ENCODE assay signal across 10 mouse cellular contexts in genomic region chr2:157487733-157488175, GRCm38 (mm10).
DNase-seq lines count a peak whose midpoint lies in the region; ATAC-seq lines count a peak whose summit lies in the region.
"Had no signal": no experiment of that assay in that cellular context is flagged by ENCODE, and none has a peak within 500 bp of the region (broad histone marks: within the 10 kb centered on the region; RNA-seq: fewer than 3 reads in every experiment).

No protein-coding gene starts in this region.

- H3K4me2 ChIP-seq in embryonic facial prominence, embryonic 11.5 days (ENCODE audit: low read depth, low read length): no peak overlapping the region
- H3K4me2 ChIP-seq in hindbrain, embryonic 12.5 days (replicated peaks): peak overlapping the region; percentile 25; the same call in 1 of the 2 replicates
- peak overlapping the region; percentile 24 for H3K4me2 ChIP-seq in midbrain, embryonic 13.5 days (replicated peaks)
- H3K4me2 ChIP-seq: embryonic facial prominence, embryonic 15.5 days; liver, embryonic 13.5 days had no signal

- DNase-seq in embryo, embryonic 10.5 days (ENCODE audit: low spot score): peak; percentile 52
- DNase-seq in embryonic facial prominence, embryonic 11.5 days (ENCODE audit: low spot score): no peak
- no peak for DNase-seq in c-Kit-positive CD71-positive TER-119-positive erythroid progenitor cells, embryonic 14.5 days (ENCODE audit: low spot score)
- no peak for DNase-seq in cerebellum, adult 18-20 months
- no peak for DNase-seq in frontal cortex, postnatal 10 days (ENCODE audit: low spot score in 2 of 2)
- DNase-seq: liver, embryonic 13.5 days had no signal

- H3K9ac ChIP-seq in embryonic facial prominence, embryonic 11.5 days (replicated peaks; ENCODE audit: low read length): 0 out of 2 replicates have a peak overlapping the region, but pooled peaks have one; percentile 18
- no peak overlapping the region; the same call in 1 of the 2 replicates for H3K9ac ChIP-seq in hindbrain, embryonic 12.5 days
- peak overlapping the region; percentile 52; the same call in 1 of the 2 replicates for H3K9ac ChIP-seq in midbrain, embryonic 13.5 days (replicated peaks)
- H3K9ac ChIP-seq: embryonic facial prominence, embryonic 15.5 days; liver, embryonic 13.5 days had no signal

- H3K4me1 ChIP-seq in embryonic facial prominence, embryonic 11.5 days (ENCODE audit: control insufficient read depth, insufficient read depth, low read length): no peaks in the 10 kb centered on the region; the same call in 1 of the 2 replicates
- H3K4me1 ChIP-seq in hindbrain, embryonic 12.5 days: peaks cover 22% of the 10 kb centered on the region
- peaks cover 40% of the 10 kb centered on the region for H3K4me1 ChIP-seq in midbrain, embryonic 13.5 days (replicated peaks)
- H3K4me1 ChIP-seq: liver, embryonic 13.5 days had no signal

- peak overlapping the region; percentile 60 for H3K27ac ChIP-seq in embryonic facial prominence, embryonic 11.5 days (replicated peaks; ENCODE audit: low read depth, low read length)
- peak overlapping the region; percentile 89 for H3K27ac ChIP-seq in hindbrain, embryonic 12.5 days
- H3K27ac ChIP-seq in midbrain, embryonic 13.5 days: peak overlapping the region; percentile 94
- H3K27ac ChIP-seq: embryonic facial prominence, embryonic 15.5 days; liver, embryonic 13.5 days; macrophage had no signal

- WGBS in embryonic facial prominence, embryonic 11.5 days: 23% methylated on average over 12 of the region's 12 CpGs
- WGBS in hindbrain, embryonic 12.5 days: 16% methylated on average over 12 of the region's 12 CpGs
- WGBS in midbrain, embryonic 13.5 days: 4% methylated on average over 12 of the region's 12 CpGs

- no peaks in the 10 kb centered on the region for H3K9me3 ChIP-seq in embryonic facial prominence, embryonic 11.5 days (replicated peaks; ENCODE audit: control insufficient read depth, low read length)
- H3K9me3 ChIP-seq in hindbrain, embryonic 12.5 days (replicated peaks): no peaks in the 10 kb centered on the region
- H3K9me3 ChIP-seq in midbrain, embryonic 13.5 days: no peaks in the 10 kb centered on the region
- H3K9me3 ChIP-seq: embryonic facial prominence, embryonic 15.5 days; liver, embryonic 13.5 days had no signal

- H3K27me3 ChIP-seq in embryonic facial prominence, embryonic 11.5 days (ENCODE audit: control insufficient read depth, insufficient read depth, low read length): no peaks in the 10 kb centered on the region
- H3K27me3 ChIP-seq in hindbrain, embryonic 12.5 days: no peaks in the 10 kb centered on the region
- no peaks in the 10 kb centered on the region for H3K27me3 ChIP-seq in midbrain, embryonic 13.5 days
- H3K27me3 ChIP-seq: embryonic facial prominence, embryonic 15.5 days; liver, embryonic 13.5 days had no signal

- H3K4me3 ChIP-seq in embryonic facial prominence, embryonic 11.5 days (ENCODE audit: low read depth, low read length): no peak overlapping the region
- no peak overlapping the region for H3K4me3 ChIP-seq in hindbrain, embryonic 12.5 days
- no peak overlapping the region for H3K4me3 ChIP-seq in midbrain, embryonic 13.5 days (replicated peaks)
- H3K4me3 ChIP-seq: embryonic facial prominence, embryonic 15.5 days; liver, embryonic 13.5 days had no signal

- ATAC-seq in embryonic facial prominence, embryonic 11.5 days (replicated peaks; ENCODE audit: insufficient number of reproducible peaks, low FRiP score, low TSS enrichment, low read depth): peak; percentile 64
- peak; percentile 81 for ATAC-seq in hindbrain, embryonic 12.5 days (ENCODE audit: low FRiP score)
- ATAC-seq in midbrain, embryonic 13.5 days: peak; percentile 87

- H3K36me3 ChIP-seq in embryonic facial prominence, embryonic 11.5 days (replicated peaks; ENCODE audit: control insufficient read depth, insufficient read depth, low read depth, low read length): no peaks in the 10 kb centered on the region
- no peaks in the 10 kb centered on the region for H3K36me3 ChIP-seq in hindbrain, embryonic 12.5 days
- H3K36me3 ChIP-seq in midbrain, embryonic 13.5 days: no peaks in the 10 kb centered on the region
- H3K36me3 ChIP-seq: embryonic facial prominence, embryonic 15.5 days; liver, embryonic 13.5 days had no signal
